Mouse (Mus musculus) liver, embryonic 18 days (tissue): ENCODE data around the gene Zscan29. TPM values are rescaled to one million over a fixed set of nuclear protein-coding genes. Genes with fewer than 3 reads are reported as not detected.

Source experiments
- polyA plus RNA-seq: library from polyadenylated mRNA; depleted of rRNA; stranded (reverse); fragments of >200 nt; gene quantifications from 2 replicates; pipeline ENCODE4 v1.2.3, GENCODE M21; 2012; rRNA removed

The Zscan29 gene
- polyA plus RNA-seq = 2.5 and 2.7 TPM in 2 replicates

GRCm38 (mm10) chr2:121170980-121171742, at the start of gene Zscan29:
Gene Zscan29 (minus strand): TSS chr2:121171125.

GRCm38 (mm10) chr2:121170481-121170971, 399 bp downstream of the Zscan29 start, which contains the start of gene Tubgcp4:
Gene Tubgcp4 (plus strand): TSS chr2:121170654.

GRCm38 (mm10) chr2:121140018-121140882, 30.7 kb downstream of the Zscan29 start, which contains the start of the genes Adal and Lcmt2:
Gene Adal (plus strand): TSS chr2:121140428.
Gene Lcmt2 (minus strand): TSS chr2:121140653.

DNA sequence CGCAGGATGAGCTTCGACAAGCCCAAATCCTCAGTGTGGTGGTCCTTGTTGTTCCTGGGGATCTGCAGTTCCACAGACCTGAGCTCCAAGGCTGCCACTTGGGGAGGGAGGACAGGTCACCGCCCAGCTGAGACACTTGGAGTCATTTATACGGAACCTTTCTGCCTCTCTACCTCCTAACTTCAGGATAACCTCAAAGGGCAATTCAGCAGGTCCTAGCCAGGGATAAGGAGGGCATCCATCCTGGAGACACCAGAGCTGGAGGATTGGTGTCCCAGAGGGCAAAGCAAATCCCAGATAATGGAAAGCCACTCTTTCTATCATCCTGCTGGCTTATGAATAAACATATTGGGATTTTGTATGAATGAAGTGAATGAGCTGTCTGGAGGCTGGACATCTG, 61.2 kb downstream of the Zscan29 start, which contains the start of gene Tgm7:
Gene Tgm7 (minus strand): TSS at position 101 of the 400 bp plus-strand sequence.

Other genes with a start within 250 kb of the Zscan29 start
- 4.7 and 4.9 TPM in 2 replicates for gene Ubr1, start 200.4 kb downstream of the Zscan29 start, polyA plus RNA-seq
- gene Tmem62, start 194.1 kb downstream of the Zscan29 start, polyA plus RNA-seq = 2.6 and 2.9 TPM in 2 replicates
- 36.8 and 37.1 TPM in 2 replicates for gene Ccndbp1, start 162.7 kb downstream of the Zscan29 start, polyA plus RNA-seq
- 62.5 and 68.7 TPM in 2 replicates for gene Epb42, start 134.1 kb downstream of the Zscan29 start, polyA plus RNA-seq
- gene Tgm5, start 85.3 kb downstream of the Zscan29 start, polyA plus RNA-seq = not detected in 2 replicates
- gene Tgm7, start 61.3 kb downstream of the Zscan29 start, polyA plus RNA-seq = 0.01 TPM in 1 of 2 replicates, not detected in the other
- 4.3 and 4.8 TPM in 2 replicates for gene Adal, start 30.7 kb downstream of the Zscan29 start, polyA plus RNA-seq
- gene Lcmt2, start 30.5 kb downstream of the Zscan29 start, polyA plus RNA-seq = 4.1 and 4.3 TPM in 2 replicates
- gene Tubgcp4, start 471 bp downstream of the Zscan29 start, polyA plus RNA-seq = 10.3 and 12.0 TPM in 2 replicates
- gene Trp53bp1, start 100.3 kb upstream of the Zscan29 start, polyA plus RNA-seq = 14.3 and 18.7 TPM in 2 replicates
- 0.03 and 0.12 TPM in 2 replicates for gene Map1a, start 118.5 kb upstream of the Zscan29 start, polyA plus RNA-seq
- gene Ppip5k1, start 184.3 kb upstream of the Zscan29 start, polyA plus RNA-seq = 2.9 and 3.3 TPM in 2 replicates
- gene Ckmt1, start 186.6 kb upstream of the Zscan29 start, polyA plus RNA-seq = 0.32 and 1.6 TPM in 2 replicates
- not detected in 2 replicates for gene Strc, start 216.0 kb upstream of the Zscan29 start, polyA plus RNA-seq
- gene Pdia3, start 242.7 kb upstream of the Zscan29 start, polyA plus RNA-seq = 154 and 162 TPM in 2 replicates
- gene Catsper2, start 242.7 kb upstream of the Zscan29 start, polyA plus RNA-seq = 0.89 and 1.0 TPM in 2 replicates